Mouse (Mus musculus) frontal cortex, adult 2 months (tissue): ENCODE data around the gene Arrdc5. TPM values are rescaled to one million over a fixed set of nuclear protein-coding genes. Genes with fewer than 3 reads are reported as not detected.
"Not testable (repeated sequence)": the region's sequence is repeated elsewhere in the genome, so short reads cannot be mapped to it uniquely, and the experiment has no call there.

Experiments
- DNase-seq, 2 experiments: peaks; one replicate each; pipeline ENCODE4 v3.0.0; 2022; ENCODE audit warnings: low spot score in 1 of 2; ENCODE audit errors: extremely low spot score in 1 of 2
- polyA plus RNA-seq: library from polyadenylated mRNA; depleted of rRNA; stranded (reverse); fragments of >200 nt; gene quantifications from 2 replicates; pipeline ENCODE4 v1.2.3, GENCODE M21; 2012

The Arrdc5 gene
- polyA plus RNA-seq, 1 experiment = not detected

GRCm38 (mm10) chr17:56279481-56280155, 20.5 kb downstream of the Arrdc5 start:
- DNase-seq = no peak

GRCm38 (mm10) chr17:56278340-56278739, 21.7 kb downstream of the Arrdc5 start:
- DNase-seq = no peak

- DNase-seq = no peak
Measured at GRCm38 (mm10) chr17:56277567-56277893, 22.6 kb downstream of the Arrdc5 start.

GRCm38 (mm10) chr17:56276643-56277566, 23.2 kb downstream of the Arrdc5 start, which contains the start of gene Ticam1:
Ticam1 (minus strand) TSS chr17:56276786.
- DNase-seq = peak; percentile 76 to 86

- no peak for DNase-seq
Measured at GRCm38 (mm10) chr17:56275842-56276480, 24.1 kb downstream of the Arrdc5 start.

- no peak for DNase-seq
Measured at GRCm38 (mm10) chr17:56273986-56274385, 26.1 kb downstream of the Arrdc5 start.

GRCm38 (mm10) chr17:56273482-56273881, 26.6 kb downstream of the Arrdc5 start:
- no peak for DNase-seq

- DNase-seq = no peak
Measured at GRCm38 (mm10) chr17:56272644-56273043, 27.4 kb downstream of the Arrdc5 start.

- no peak for DNase-seq
Measured at GRCm38 (mm10) chr17:56271609-56272253, 28.4 kb downstream of the Arrdc5 start.

GRCm38 (mm10) chr17:56269741-56270140, 30.3 kb downstream of the Arrdc5 start:
- DNase-seq = no peak

GRCm38 (mm10) chr17:56269153-56269630, 30.9 kb downstream of the Arrdc5 start:
- DNase-seq = peak; percentile 74 to 86

GRCm38 (mm10) chr17:56266271-56266670, 33.8 kb downstream of the Arrdc5 start:
- DNase-seq = peak; percentile 87 to 88

GRCm38 (mm10) chr17:56265869-56266268, 34.2 kb downstream of the Arrdc5 start:
- DNase-seq = no peak

GRCm38 (mm10) chr17:56265011-56265410, 35.1 kb downstream of the Arrdc5 start:
- no peak for DNase-seq

GRCm38 (mm10) chr17:56264020-56264419, 36.1 kb downstream of the Arrdc5 start:
- peak; percentile 69 to 92 for DNase-seq

GRCm38 (mm10) chr17:56262645-56263094, 37.4 kb downstream of the Arrdc5 start:
- no peak for DNase-seq

GRCm38 (mm10) chr17:56261166-56261565, 38.9 kb downstream of the Arrdc5 start:
- no peak for DNase-seq

- DNase-seq = no peak
Measured at GRCm38 (mm10) chr17:56259301-56260037, 40.6 kb downstream of the Arrdc5 start.

- DNase-seq = not testable (repeated sequence)
Measured at GRCm38 (mm10) chr17:56258812-56259211, 41.3 kb downstream of the Arrdc5 start.

- not testable (repeated sequence) for DNase-seq
Measured at GRCm38 (mm10) chr17:56258269-56258668, 41.8 kb downstream of the Arrdc5 start.
